Mouse (Mus musculus): ENCODE measurements around the gene Ehbp1. TPM values are rescaled to one million over a fixed set of nuclear protein-coding genes. Genes with fewer than 3 reads are reported as not detected.
A peak's percentile ranks its signal among the peaks of the same experiment; 100 is the strongest.

Gene Ehbp1
- polyA plus RNA-seq, 1 experiment from 2014 or later = 20.1 TPM

- peaks cover 10% of the 10 kb centered on the region for H3K36me3 ChIP-seq
- H3K27ac ChIP-seq (replicated peaks) = peak overlapping the region; percentile 87
- 41% methylated on average over 9 of the region's 9 CpGs for WGBS
- H3K27me3 ChIP-seq (replicated peaks) = no peaks in the 10 kb centered on the region
- H3K4me2 ChIP-seq = peak overlapping the region; percentile 32; the same call in 1 of the 2 replicates
- no peak overlapping the region for H3K4me3 ChIP-seq
- peaks cover 47% of the 10 kb centered on the region for H3K4me1 ChIP-seq
- no peak overlapping the region for H3K9ac ChIP-seq
- no peak for ATAC-seq (ENCODE audit: extremely low read depth, insufficient number of reproducible peaks, low FRiP score, low TSS enrichment)
- H3K9me3 ChIP-seq = no peaks in the 10 kb centered on the region
Observed at GRCm38 (mm10) chr11:22154501-22155294, 187.4 kb downstream of the Ehbp1 start.

GRCm38 (mm10) chr11:22140737-22141136 lies 201.4 kb downstream of the Ehbp1 start:
- 79% methylated on average over 2 of the region's 2 CpGs for WGBS
- Histone ChIP-seq H3K9me3 (no peaks in the 10 kb centered on the region), H3K27me3 (replicated peaks) (no peaks in the 10 kb centered on the region), H3K4me1 (peaks cover 11% of the 10 kb centered on the region), H3K4me2 (no peak overlapping the region), H3K9ac (no peak overlapping the region), H3K36me3 (peaks cover 18% of the 10 kb centered on the region), H3K4me3 (no peak overlapping the region), H3K27ac (replicated peaks) (no peak overlapping the region)
- ATAC-seq (ENCODE audit: extremely low read depth, insufficient number of reproducible peaks, low FRiP score, low TSS enrichment) = no peak

DNA sequence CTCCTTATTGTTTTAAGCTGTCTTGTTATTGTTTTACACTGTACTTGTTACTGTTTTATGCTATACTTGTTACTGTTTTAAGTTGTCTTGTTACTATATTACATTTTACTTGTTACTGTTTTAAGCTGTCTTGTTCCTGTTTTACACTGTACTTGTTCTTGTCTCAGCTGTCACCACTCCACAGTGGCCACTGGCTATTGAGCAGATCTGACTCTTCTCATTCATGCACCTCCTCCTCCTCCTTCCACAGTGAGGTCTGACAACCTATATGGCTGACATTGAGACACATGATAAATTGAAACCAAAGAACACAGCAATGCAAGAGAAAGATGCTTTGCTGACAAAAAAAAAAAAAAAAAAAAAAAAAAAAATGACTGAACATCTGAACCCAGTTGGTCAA lies 203.6 kb downstream of the Ehbp1 start:
- H3K4me1 ChIP-seq = peaks cover 11% of the 10 kb centered on the region
- H3K36me3 ChIP-seq = peaks cover 19% of the 10 kb centered on the region
- H3K4me3 ChIP-seq = no peak overlapping the region
- H3K9ac ChIP-seq = no peak overlapping the region
- ATAC-seq (ENCODE audit: extremely low read depth, insufficient number of reproducible peaks, low FRiP score, low TSS enrichment) = no peak
- H3K4me2 ChIP-seq = no peak overlapping the region
- H3K27me3 ChIP-seq (replicated peaks) = no peaks in the 10 kb centered on the region
- H3K27ac ChIP-seq (replicated peaks) = no peak overlapping the region
- H3K9me3 ChIP-seq = no peaks in the 10 kb centered on the region

- Histone ChIP-seq H3K4me2 (no peak overlapping the region), H3K9ac (no peak overlapping the region), H3K27ac (replicated peaks) (no peak overlapping the region), H3K27me3 (replicated peaks) (no peaks in the 10 kb centered on the region), H3K9me3 (no peaks in the 10 kb centered on the region), H3K4me3 (no peak overlapping the region), H3K4me1 (no peaks in the 10 kb centered on the region), H3K36me3 (peaks cover 6% of the 10 kb centered on the region; the same call in 1 of the 2 replicates)
- 94% methylated on average over 2 of the region's 2 CpGs for WGBS
- ATAC-seq (ENCODE audit: extremely low read depth, insufficient number of reproducible peaks, low FRiP score, low TSS enrichment) = no peak
Observed at GRCm38 (mm10) chr11:22125188-22125587, 216.9 kb downstream of the Ehbp1 start.

GRCm38 (mm10) chr11:22118853-22119252 lies 223.2 kb downstream of the Ehbp1 start:
- ATAC-seq (ENCODE audit: extremely low read depth, insufficient number of reproducible peaks, low FRiP score, low TSS enrichment) = no peak

DNA sequence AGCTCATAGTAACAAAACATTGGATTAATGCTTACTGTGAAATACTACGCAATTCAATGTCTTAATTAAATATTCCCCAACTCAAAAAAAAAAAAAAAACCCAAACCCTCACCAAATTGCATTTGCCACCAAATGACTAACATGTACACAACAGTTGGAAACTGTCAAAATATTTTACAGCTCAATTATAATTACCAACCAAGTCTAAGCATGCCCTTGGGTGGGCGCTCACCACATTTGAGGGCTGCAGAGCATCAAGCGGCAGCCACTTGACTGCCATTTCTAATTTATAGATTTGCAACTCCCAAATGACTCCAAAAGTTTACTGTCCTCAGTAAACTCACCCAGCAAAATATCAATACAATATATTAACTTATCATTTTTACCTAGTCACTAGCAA lies 229.9 kb downstream of the Ehbp1 start:
- Histone ChIP-seq H3K36me3 (peaks cover 4% of the 10 kb centered on the region; the same call in 1 of the 2 replicates), H3K9ac (no peak overlapping the region), H3K4me2 (no peak overlapping the region), H3K27ac (replicated peaks) (no peak overlapping the region), H3K27me3 (replicated peaks) (no peaks in the 10 kb centered on the region), H3K9me3 (no peaks in the 10 kb centered on the region), H3K4me1 (no peaks in the 10 kb centered on the region), H3K4me3 (no peak overlapping the region)
- WGBS = 94% methylated on average over 3 of the region's 3 CpGs
- ATAC-seq (ENCODE audit: extremely low read depth, insufficient number of reproducible peaks, low FRiP score, low TSS enrichment) = no peak

More at GRCm38 (mm10) chr11:22118853-22119252, 223.2 kb downstream of the Ehbp1 start:
- Histone ChIP-seq H3K9me3 (no peaks in the 10 kb centered on the region), H3K27me3 (replicated peaks) (no peaks in the 10 kb centered on the region), H3K27ac (replicated peaks) (no peak overlapping the region), H3K4me1 (no peaks in the 10 kb centered on the region), H3K4me3 (no peak overlapping the region), H3K9ac (no peak overlapping the region), H3K36me3 (no peaks in the 10 kb centered on the region), H3K4me2 (no peak overlapping the region)
- WGBS = 83% methylated on average over 3 of the region's 3 CpGs

DNA sequence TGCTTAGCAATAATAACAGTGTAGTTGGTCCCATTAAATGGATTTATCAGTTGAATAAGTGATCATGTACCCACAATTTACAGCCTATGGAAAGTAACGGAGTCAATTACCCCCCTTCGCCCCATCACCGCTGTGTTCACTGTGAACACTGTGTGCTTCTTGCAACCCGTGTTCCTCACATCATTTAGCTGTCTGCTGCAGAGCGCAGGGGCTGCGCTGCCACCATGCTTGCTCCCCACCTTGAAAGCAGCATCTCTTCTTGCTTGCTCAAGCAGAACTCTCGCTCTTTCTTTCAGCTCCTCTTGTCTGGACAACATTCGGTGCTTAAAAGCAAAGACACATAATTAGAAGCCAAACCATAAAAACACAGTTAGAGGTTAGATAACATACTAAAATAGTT lies 252.7 kb downstream of the Ehbp1 start:
- H3K9me3 ChIP-seq = no peaks in the 10 kb centered on the region
- H3K9ac ChIP-seq = no peak overlapping the region
- H3K27me3 ChIP-seq (replicated peaks) = no peaks in the 10 kb centered on the region
- H3K27ac ChIP-seq (replicated peaks) = no peak overlapping the region
- 88% methylated on average over 8 of the region's 8 CpGs for WGBS
- H3K4me1 ChIP-seq = no peaks in the 10 kb centered on the region
- no peak for ATAC-seq (ENCODE audit: extremely low read depth, insufficient number of reproducible peaks, low FRiP score, low TSS enrichment)
- H3K4me3 ChIP-seq = no peak overlapping the region
- H3K4me2 ChIP-seq = no peak overlapping the region
- H3K36me3 ChIP-seq = peaks cover 32% of the 10 kb centered on the region

DNA sequence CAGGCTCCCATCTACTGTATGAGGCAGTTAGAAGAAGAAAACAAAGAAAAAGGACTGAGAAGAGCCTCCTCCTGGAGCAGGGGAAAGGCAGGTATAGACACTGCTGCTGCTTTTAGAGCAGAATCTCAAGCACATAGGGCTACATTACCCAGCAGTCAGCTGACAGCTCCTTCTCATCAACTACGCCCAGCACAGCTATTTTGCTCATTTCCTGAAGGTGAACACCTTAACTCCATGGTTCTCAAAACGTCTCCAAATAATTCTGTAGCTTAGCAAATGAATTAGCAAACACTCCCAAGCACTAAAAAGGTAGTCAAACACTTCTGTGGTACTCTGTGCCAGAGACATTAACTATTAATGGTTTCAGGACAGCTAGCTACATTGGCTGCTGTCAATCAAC lies 278.7 kb downstream of the Ehbp1 start:
- 57% methylated on average over 2 of the region's 2 CpGs for WGBS
- Histone ChIP-seq H3K27me3 (replicated peaks) (no peaks in the 10 kb centered on the region), H3K4me2 (no peak overlapping the region), H3K9ac (no peak overlapping the region), H3K9me3 (no peaks in the 10 kb centered on the region), H3K27ac (replicated peaks) (no peak overlapping the region), H3K36me3 (peaks cover 47% of the 10 kb centered on the region), H3K4me1 (no peaks in the 10 kb centered on the region), H3K4me3 (no peak overlapping the region)
- ATAC-seq (ENCODE audit: extremely low read depth, insufficient number of reproducible peaks, low FRiP score, low TSS enrichment) = no peak

DNA sequence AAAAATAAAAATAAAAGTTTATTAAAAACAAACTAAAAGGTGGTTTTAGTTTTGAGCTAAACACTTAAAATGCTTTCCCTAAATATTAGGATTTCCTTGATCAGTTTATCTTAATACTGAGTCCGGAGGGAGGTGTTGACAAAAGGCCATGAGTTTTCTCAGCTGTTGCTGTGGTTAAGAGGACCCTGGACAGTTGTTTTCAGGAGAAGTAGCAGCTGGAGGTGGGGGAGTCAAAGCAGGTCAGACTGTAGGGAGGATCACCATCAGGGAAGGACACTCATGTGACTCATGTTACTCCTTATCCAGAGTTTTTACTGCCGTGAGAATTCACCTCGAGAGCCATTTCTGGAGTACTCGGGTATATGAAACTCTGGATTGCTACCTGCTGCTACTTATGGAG lies 280.4 kb downstream of the Ehbp1 start:
- H3K36me3 ChIP-seq = peaks cover 38% of the 10 kb centered on the region
- no peak overlapping the region for H3K9ac ChIP-seq
- no peak overlapping the region for H3K27ac ChIP-seq (replicated peaks)
- no peaks in the 10 kb centered on the region for H3K27me3 ChIP-seq (replicated peaks)
- H3K9me3 ChIP-seq = no peaks in the 10 kb centered on the region
- no peak for ATAC-seq (ENCODE audit: extremely low read depth, insufficient number of reproducible peaks, low FRiP score, low TSS enrichment)
- no peaks in the 10 kb centered on the region for H3K4me1 ChIP-seq
- H3K4me2 ChIP-seq = no peak overlapping the region
- no peak overlapping the region for H3K4me3 ChIP-seq
- 63% methylated on average over 4 of the region's 4 CpGs for WGBS

DNA sequence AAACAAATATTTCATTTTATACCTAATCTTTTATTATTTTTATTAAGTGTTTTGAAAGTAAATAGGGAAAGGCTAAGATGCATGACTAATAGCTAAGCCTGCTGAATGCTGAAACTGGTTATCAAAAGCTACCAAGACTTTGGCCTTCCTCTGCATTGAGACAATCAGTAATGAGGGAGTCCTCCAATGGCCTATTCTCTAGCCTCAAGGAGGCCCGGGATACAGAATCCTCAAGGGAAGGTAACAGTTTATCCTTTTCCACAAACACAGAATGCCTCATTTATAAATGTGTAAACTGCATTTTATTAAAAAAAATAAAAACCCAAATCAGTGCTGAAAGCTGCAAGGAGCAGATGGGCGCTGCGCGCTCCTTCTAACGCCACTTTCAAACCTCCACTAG lies 284.6 kb downstream of the Ehbp1 start:
- Histone ChIP-seq H3K27ac (replicated peaks) (no peak overlapping the region), H3K4me1 (no peaks in the 10 kb centered on the region), H3K27me3 (replicated peaks) (no peaks in the 10 kb centered on the region), H3K4me3 (no peak overlapping the region), H3K36me3 (peaks cover 41% of the 10 kb centered on the region), H3K9ac (no peak overlapping the region), H3K9me3 (no peaks in the 10 kb centered on the region), H3K4me2 (no peak overlapping the region)
- no peak for ATAC-seq (ENCODE audit: extremely low read depth, insufficient number of reproducible peaks, low FRiP score, low TSS enrichment)
- 93% methylated on average over 5 of the region's 5 CpGs for WGBS

- Histone ChIP-seq H3K4me1 (no peaks in the 10 kb centered on the region), H3K9ac (no peak overlapping the region), H3K27me3 (replicated peaks) (no peaks in the 10 kb centered on the region), H3K4me2 (no peak overlapping the region), H3K27ac (replicated peaks) (no peak overlapping the region), H3K4me3 (no peak overlapping the region), H3K9me3 (no peaks in the 10 kb centered on the region), H3K36me3 (peaks cover 46% of the 10 kb centered on the region)
- WGBS = 82% methylated on average over 6 of the region's 6 CpGs
- no peak for ATAC-seq (ENCODE audit: extremely low read depth, insufficient number of reproducible peaks, low FRiP score, low TSS enrichment)
Observed at GRCm38 (mm10) chr11:22055908-22056307, 286.2 kb downstream of the Ehbp1 start.

- no peak for ATAC-seq (ENCODE audit: extremely low read depth, insufficient number of reproducible peaks, low FRiP score, low TSS enrichment)
- H3K36me3 ChIP-seq = peaks cover 51% of the 10 kb centered on the region
- no peaks in the 10 kb centered on the region for H3K4me1 ChIP-seq
- H3K4me2 ChIP-seq = no peak overlapping the region
- no peaks in the 10 kb centered on the region for H3K9me3 ChIP-seq
- H3K4me3 ChIP-seq = no peak overlapping the region
- no peak overlapping the region for H3K9ac ChIP-seq
- 68% methylated on average over 10 of the region's 10 CpGs for WGBS
- H3K27me3 ChIP-seq (replicated peaks) = no peaks in the 10 kb centered on the region
- no peak overlapping the region for H3K27ac ChIP-seq (replicated peaks)
Observed at GRCm38 (mm10) chr11:22053034-22053668, 288.9 kb downstream of the Ehbp1 start.
